Mouse (Mus musculus): Measurements from ENCODE around the gene Pcbp2. TPM values are rescaled to one million over a fixed set of nuclear protein-coding genes. Genes with fewer than 3 reads are reported as not detected.

Gene Pcbp2
- polyA plus RNA-seq, 1 experiment from 2014 or later = 64.7 TPM

DNA sequence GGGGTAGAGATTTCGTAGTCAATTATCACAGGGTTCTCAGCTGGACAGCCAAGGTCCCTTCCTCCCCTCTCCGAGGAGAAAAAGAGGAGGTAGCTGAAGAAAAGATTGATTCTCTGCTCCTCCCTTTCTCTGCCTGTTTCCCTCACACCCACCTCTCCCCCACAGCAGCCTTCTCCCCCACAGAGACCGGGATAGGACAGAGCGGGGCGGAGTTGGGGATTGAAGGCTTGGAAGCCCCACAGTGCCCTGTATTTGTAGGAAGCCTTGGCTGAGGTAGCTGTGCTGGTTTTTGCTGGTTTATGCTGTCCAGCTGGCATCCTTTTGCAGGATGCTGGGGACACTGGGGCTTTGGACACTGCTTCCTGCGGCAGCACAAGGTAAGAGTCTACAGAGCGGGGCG lies 25.2 kb upstream of the Pcbp2 start, which contains the start of gene Amhr2:
Amhr2 (plus strand) TSS at position 222 of the 400 bp plus-strand sequence.
- H3K9ac ChIP-seq (ENCODE audit: low read depth, low read length) = no peak within 1 kb of the TSS
- ATAC-seq (ENCODE audit: low read depth) = no peak
- no peaks in the 10 kb centered on the region for H3K27me3 ChIP-seq (ENCODE audit: control insufficient read depth, insufficient read depth, low read depth, low read length)
- no peak within 1 kb of the TSS for H3K4me3 ChIP-seq (ENCODE audit: low read depth, low read length)
- no peak within 1 kb of the TSS for H3K27ac ChIP-seq (ENCODE audit: low read length)
- no peaks in the 10 kb centered on the region for H3K4me1 ChIP-seq (ENCODE audit: control insufficient read depth, low read depth, low read length)
- no peaks in the 10 kb centered on the region for H3K36me3 ChIP-seq (ENCODE audit: control insufficient read depth, insufficient read depth)
- no peak within 1 kb of the TSS for H3K4me2 ChIP-seq (ENCODE audit: low read depth, low read length)
- 81% methylated on average over 8 of the region's 8 CpGs for WGBS (ENCODE audit: insufficient replicate concordance)
- no peaks in the 10 kb centered on the region for H3K9me3 ChIP-seq (replicated peaks; ENCODE audit: control insufficient read depth, low read length)

DNA sequence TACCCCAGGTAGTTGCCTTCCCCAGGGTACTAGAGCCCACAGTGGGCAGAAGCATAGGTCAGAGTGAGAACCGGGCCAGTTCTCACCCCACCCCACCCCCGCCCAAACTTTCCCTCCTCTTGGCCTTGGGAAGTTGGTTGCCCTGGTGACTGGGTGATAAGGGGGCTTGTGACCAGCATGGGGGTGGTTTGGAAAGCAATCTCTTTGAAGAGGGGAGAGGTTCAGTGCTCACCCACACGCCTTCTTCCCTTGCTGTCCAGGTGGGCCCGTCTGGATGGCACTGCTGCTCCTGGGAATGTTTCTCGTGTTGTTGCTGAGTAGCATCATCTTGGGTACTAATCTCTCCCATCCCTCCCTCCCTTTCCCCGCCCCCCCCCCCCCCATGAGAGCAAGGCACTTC lies 23.9 kb upstream of the Pcbp2 start:
- no peak for ATAC-seq (ENCODE audit: low read depth)
- H3K4me1 ChIP-seq (ENCODE audit: control insufficient read depth, low read depth, low read length) = peaks cover 3% of the 10 kb centered on the region; the same call in 1 of the 2 replicates

DNA sequence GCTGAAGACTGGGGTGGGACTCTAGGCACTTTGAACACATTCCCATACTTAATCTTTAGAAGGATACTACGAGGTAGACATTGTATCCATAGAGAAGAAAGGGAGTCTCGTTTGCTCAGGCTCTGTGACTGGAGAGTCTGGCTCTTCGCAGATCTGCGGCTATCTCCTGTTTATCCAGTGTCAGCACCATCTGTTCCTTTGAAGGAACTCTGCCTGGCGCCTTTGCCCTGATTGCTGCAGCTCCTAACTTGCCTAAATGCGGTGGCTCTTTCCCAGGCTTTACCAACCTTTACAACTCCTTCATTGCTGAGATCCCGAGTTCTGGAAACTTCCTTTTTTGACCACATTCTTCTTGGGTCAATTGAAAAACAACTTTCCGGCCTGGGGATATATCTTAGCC lies 21.0 kb upstream of the Pcbp2 start:
- Histone ChIP-seq H3K4me2 (ENCODE audit: low read depth, low read length) (no peak overlapping the region), H3K27me3 (ENCODE audit: control insufficient read depth, insufficient read depth, low read depth, low read length) (no peaks in the 10 kb centered on the region), H3K9me3 (replicated peaks; ENCODE audit: control insufficient read depth, low read length) (no peaks in the 10 kb centered on the region), H3K9ac (ENCODE audit: low read depth, low read length) (no peak overlapping the region), H3K36me3 (ENCODE audit: control insufficient read depth, insufficient read depth) (no peaks in the 10 kb centered on the region), H3K27ac (ENCODE audit: low read length) (no peak overlapping the region), H3K4me3 (ENCODE audit: low read depth, low read length) (no peak overlapping the region), H3K4me1 (ENCODE audit: control insufficient read depth, low read depth, low read length) (peaks cover 3% of the 10 kb centered on the region; the same call in 1 of the 2 replicates)
- WGBS (ENCODE audit: insufficient replicate concordance) = 54% methylated on average over 8 of the region's 8 CpGs
- ATAC-seq (ENCODE audit: low read depth) = no peak

More for the DNA sequence above, 23.9 kb upstream of the Pcbp2 start:
- H3K9ac ChIP-seq (ENCODE audit: low read depth, low read length) = no peak overlapping the region
- no peaks in the 10 kb centered on the region for H3K9me3 ChIP-seq (replicated peaks; ENCODE audit: control insufficient read depth, low read length)
- no peaks in the 10 kb centered on the region for H3K27me3 ChIP-seq (ENCODE audit: control insufficient read depth, insufficient read depth, low read depth, low read length)
- H3K27ac ChIP-seq (ENCODE audit: low read length) = no peak overlapping the region
- H3K4me2 ChIP-seq (ENCODE audit: low read depth, low read length) = no peak overlapping the region
- WGBS (ENCODE audit: insufficient replicate concordance) = 27% methylated on average over 5 of the region's 6 CpGs
- H3K36me3 ChIP-seq (ENCODE audit: control insufficient read depth, insufficient read depth) = no peaks in the 10 kb centered on the region
- no peak overlapping the region for H3K4me3 ChIP-seq (ENCODE audit: low read depth, low read length)

DNA sequence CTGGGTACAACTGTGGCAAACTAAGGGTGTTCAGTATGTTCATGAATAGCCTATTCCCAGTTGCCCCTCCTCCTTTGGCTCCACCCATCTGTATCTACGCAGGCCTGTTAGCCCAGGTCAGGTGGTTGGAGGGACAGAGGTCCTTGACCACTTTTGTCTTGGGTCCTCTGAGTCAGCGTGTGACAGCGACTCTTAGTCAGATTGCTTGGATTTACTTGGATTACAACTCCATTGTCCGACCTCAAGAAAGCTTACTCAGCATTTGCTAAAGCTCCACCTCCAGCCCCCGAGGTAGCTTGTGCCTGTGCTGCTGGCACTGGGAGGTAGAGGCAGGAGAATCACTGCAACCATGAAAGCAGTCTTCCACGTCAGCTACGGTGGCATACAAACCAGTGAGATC lies 19.4 kb upstream of the Pcbp2 start:
- Histone ChIP-seq H3K4me2 (ENCODE audit: low read depth, low read length) (peak overlapping the region; percentile 35), H3K4me1 (ENCODE audit: control insufficient read depth, low read depth, low read length) (peaks cover 3% of the 10 kb centered on the region; the same call in 1 of the 2 replicates), H3K4me3 (ENCODE audit: low read depth, low read length) (peak overlapping the region; percentile 14), H3K27ac (ENCODE audit: low read length) (no peak overlapping the region), H3K9ac (ENCODE audit: low read depth, low read length) (0 out of 2 replicates have a peak overlapping the region, but pooled peaks have one; percentile 11), H3K27me3 (ENCODE audit: control insufficient read depth, insufficient read depth, low read depth, low read length) (no peaks in the 10 kb centered on the region), H3K36me3 (ENCODE audit: control insufficient read depth, insufficient read depth) (no peaks in the 10 kb centered on the region), H3K9me3 (replicated peaks; ENCODE audit: control insufficient read depth, low read length) (no peaks in the 10 kb centered on the region)
- WGBS (ENCODE audit: insufficient replicate concordance) = 35% methylated on average over 7 of the region's 7 CpGs
- peak; percentile 52; the same call in 1 of the 2 replicates for ATAC-seq (ENCODE audit: low read depth)

DNA sequence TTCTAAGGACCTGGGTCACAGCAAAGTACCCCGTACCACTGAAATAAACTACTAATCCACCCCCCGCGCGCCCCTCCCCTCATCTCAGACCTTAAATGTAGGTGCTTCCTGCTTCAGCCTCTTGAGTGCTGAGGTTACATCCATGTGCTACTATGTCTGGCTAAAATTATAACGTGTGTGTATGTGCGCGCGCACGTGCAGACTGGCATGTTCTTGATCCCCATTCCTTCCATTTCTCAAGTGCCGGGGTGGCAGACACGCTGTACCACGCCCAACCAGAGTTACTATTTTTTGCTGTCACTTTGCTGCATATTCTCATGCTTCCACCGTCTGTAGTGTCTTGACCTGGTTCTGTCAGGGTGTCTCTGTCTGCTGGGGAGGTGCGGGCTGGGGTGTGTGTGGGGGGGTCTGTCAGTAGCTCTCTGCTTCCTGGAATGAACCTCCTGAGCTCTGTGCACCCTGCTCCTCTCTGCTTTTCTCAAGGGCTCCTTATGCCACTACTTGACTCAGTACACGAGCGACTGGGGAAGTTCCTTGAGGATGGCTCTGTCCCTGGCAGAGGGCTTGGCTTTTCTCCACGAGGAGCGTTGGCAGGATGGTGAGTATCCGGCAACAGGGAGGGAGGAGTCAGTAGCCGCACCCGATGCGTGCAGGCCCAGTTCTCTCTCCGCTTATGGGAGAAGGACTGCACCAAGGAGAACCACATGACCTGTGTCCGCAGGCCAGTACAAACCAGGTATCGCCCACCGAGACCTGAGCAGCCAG lies 18.5 kb upstream of the Pcbp2 start:
- no peak for ATAC-seq (ENCODE audit: low read depth)
- H3K4me2 ChIP-seq (ENCODE audit: low read depth, low read length) = no peak overlapping the region
- H3K27me3 ChIP-seq (ENCODE audit: control insufficient read depth, insufficient read depth, low read depth, low read length) = no peaks in the 10 kb centered on the region
- H3K4me3 ChIP-seq (ENCODE audit: low read depth, low read length) = no peak overlapping the region
- peaks cover 3% of the 10 kb centered on the region; the same call in 1 of the 2 replicates for H3K4me1 ChIP-seq (ENCODE audit: control insufficient read depth, low read depth, low read length)
- no peaks in the 10 kb centered on the region for H3K9me3 ChIP-seq (replicated peaks; ENCODE audit: control insufficient read depth, low read length)
- 76% methylated on average over 26 of the region's 26 CpGs for WGBS (ENCODE audit: insufficient replicate concordance)
- no peaks in the 10 kb centered on the region for H3K36me3 ChIP-seq (ENCODE audit: control insufficient read depth, insufficient read depth)
- no peak overlapping the region for H3K9ac ChIP-seq (ENCODE audit: low read depth, low read length)
- no peak overlapping the region for H3K27ac ChIP-seq (ENCODE audit: low read length)

DNA sequence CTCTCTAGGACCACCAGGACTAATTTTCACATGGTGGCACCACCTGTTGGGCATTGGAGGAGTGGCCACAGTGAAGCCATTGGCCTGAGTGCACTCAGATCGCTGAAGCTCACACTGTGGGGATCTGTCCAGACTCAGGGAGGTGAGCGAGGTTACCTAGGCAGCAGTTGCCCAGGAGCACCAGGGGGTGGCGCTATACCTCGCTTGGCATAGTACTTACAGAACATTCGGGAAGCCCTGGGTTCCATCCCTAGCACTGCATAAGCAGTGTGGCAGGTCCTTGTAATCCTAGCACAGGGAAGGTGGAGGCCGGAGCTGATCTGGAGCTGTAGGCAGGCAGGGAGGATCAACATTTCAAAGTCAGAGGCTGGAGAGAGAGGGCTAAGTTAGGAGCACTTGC lies 14.3 kb upstream of the Pcbp2 start:
- Histone ChIP-seq H3K9me3 (replicated peaks; ENCODE audit: control insufficient read depth, low read length) (no peaks in the 10 kb centered on the region), H3K9ac (ENCODE audit: low read depth, low read length) (no peak overlapping the region), H3K27ac (ENCODE audit: low read length) (no peak overlapping the region), H3K4me3 (ENCODE audit: low read depth, low read length) (no peak overlapping the region), H3K27me3 (ENCODE audit: control insufficient read depth, insufficient read depth, low read depth, low read length) (no peaks in the 10 kb centered on the region), H3K4me1 (ENCODE audit: control insufficient read depth, low read depth, low read length) (peaks cover 33% of the 10 kb centered on the region), H3K4me2 (ENCODE audit: low read depth, low read length) (no peak overlapping the region), H3K36me3 (ENCODE audit: control insufficient read depth, insufficient read depth) (no peaks in the 10 kb centered on the region)
- ATAC-seq (ENCODE audit: low read depth) = no peak
- WGBS (ENCODE audit: insufficient replicate concordance) = 42% methylated on average over 6 of the region's 6 CpGs

DNA sequence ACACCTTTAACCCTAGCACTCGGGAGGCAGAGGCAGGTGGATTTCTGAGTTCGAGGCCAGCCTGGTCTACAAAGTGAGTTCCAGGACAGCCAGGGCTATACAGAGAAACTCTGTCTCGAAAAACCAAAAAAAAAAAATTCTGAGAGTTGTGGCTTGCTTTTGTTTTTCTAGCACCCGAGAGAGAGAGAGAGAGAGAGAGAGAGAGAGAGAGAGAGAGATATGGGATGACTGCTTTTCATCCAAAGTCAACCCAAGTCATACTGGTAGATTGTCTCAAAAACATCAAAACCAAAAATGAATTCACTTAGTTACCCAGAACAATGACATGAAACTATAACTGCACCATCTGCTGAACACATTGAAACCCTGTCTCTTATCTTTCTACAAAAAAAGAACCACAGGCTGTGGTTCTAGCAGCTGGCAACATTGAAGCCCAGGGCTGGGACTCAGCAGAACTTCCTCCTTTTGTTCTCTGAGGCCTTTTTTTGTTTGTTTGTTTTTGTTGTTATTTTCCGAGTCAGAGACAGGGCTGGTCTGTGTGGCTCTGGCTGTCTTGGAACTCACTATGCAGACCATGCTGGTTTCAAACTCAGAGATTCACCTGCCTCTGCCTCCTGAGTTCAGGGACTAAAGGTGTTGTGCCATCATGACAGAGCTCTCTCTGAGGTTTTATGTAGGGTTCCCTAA lies 12.1 kb upstream of the Pcbp2 start:
- ATAC-seq (ENCODE audit: low read depth) = no peak
- 37% methylated on average over 5 of the region's 5 CpGs for WGBS (ENCODE audit: insufficient replicate concordance)
- peaks cover 40% of the 10 kb centered on the region for H3K4me1 ChIP-seq (ENCODE audit: control insufficient read depth, low read depth, low read length)
- H3K27me3 ChIP-seq (ENCODE audit: control insufficient read depth, insufficient read depth, low read depth, low read length) = no peaks in the 10 kb centered on the region
- H3K36me3 ChIP-seq (ENCODE audit: control insufficient read depth, insufficient read depth) = peaks cover 4% of the 10 kb centered on the region; the same call in 1 of the 2 replicates
- H3K4me2 ChIP-seq (ENCODE audit: low read depth, low read length) = peak overlapping the region; percentile 70
- peak overlapping the region; percentile 61 for H3K4me3 ChIP-seq (ENCODE audit: low read depth, low read length)
- H3K27ac ChIP-seq (ENCODE audit: low read length) = peak overlapping the region; percentile 91
- H3K9me3 ChIP-seq (replicated peaks; ENCODE audit: control insufficient read depth, low read length) = no peaks in the 10 kb centered on the region
- peak overlapping the region; percentile 19; the same call in 1 of the 2 replicates for H3K9ac ChIP-seq (ENCODE audit: low read depth, low read length)

DNA sequence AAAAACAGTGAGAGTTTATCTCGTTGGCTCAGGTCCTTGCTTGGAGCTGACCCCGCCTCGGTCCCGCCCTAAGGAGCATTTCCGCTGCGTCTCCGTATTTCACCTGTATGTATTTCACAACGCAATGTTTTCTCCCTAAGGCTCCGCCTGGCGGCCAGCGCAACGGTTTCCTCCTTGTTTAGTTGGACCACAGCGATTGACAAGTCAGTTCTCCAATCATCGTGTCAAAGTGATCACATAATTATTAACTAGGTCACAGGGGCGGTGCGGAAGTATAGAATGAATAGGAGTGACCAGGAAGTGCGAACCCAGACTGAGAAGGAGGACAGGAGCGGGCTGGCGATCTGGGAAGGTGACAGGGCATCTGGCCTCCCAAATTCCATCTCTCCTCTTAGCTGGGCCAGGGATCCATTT lies 11.4 kb upstream of the Pcbp2 start, which contains the start of gene Prr13:
Prr13 (plus strand) TSS at position 125 of the 414 bp plus-strand sequence.
- peak within 1 kb of the TSS; percentile 70 for H3K4me2 ChIP-seq (ENCODE audit: low read depth, low read length)
- peaks cover 40% of the 10 kb centered on the region for H3K4me1 ChIP-seq (ENCODE audit: control insufficient read depth, low read depth, low read length)
- peak within 1 kb of the TSS; percentile 91 for H3K27ac ChIP-seq (ENCODE audit: low read length)
- peak; percentile 80 for ATAC-seq (ENCODE audit: low read depth)
- peaks cover 8% of the 10 kb centered on the region; the same call in 1 of the 2 replicates for H3K36me3 ChIP-seq (ENCODE audit: control insufficient read depth, insufficient read depth)
- no peaks in the 10 kb centered on the region for H3K9me3 ChIP-seq (replicated peaks; ENCODE audit: control insufficient read depth, low read length)
- no peaks in the 10 kb centered on the region for H3K27me3 ChIP-seq (ENCODE audit: control insufficient read depth, insufficient read depth, low read depth, low read length)
- H3K9ac ChIP-seq (ENCODE audit: low read depth, low read length) = peak within 1 kb of the TSS; percentile 61
- peak within 1 kb of the TSS; percentile 61 for H3K4me3 ChIP-seq (ENCODE audit: low read depth, low read length)
- WGBS (ENCODE audit: insufficient replicate concordance) = under 1% methylated on average over 19 of the region's 19 CpGs

Measured in liver, embryonic 16.5 days (tissue).